Mouse (Mus musculus) kidney, adult 2 months (tissue): Measurements from ENCODE around the gene Gck.

Experiments
- CTCF ChIP-seq: fragments of 200-500 bp; conservative IDR thresholded peaks from 2 replicates; pipeline ENCODE4 v1.5.1; 2011; ENCODE audit warnings: low read depth, mild to moderate bottlenecking, control low read depth, low read length, moderate library complexity, mixed read lengths; ENCODE audit not compliant: insufficient read depth, insufficient read length
- POLR2A ChIP-seq: fragments of 200-500 bp; IDR thresholded peaks from one replicate; pipeline ENCODE4 v1.6.1; 2011; ENCODE audit warnings: low read depth, low read length, control low read depth

- TF ChIP-seq CTCF: no peak
- TF ChIP-seq POLR2A: no peak
Observed at GRCm38 (mm10) chr11:5877421-5877820, 72.5 kb downstream of the Gck start.
